Mouse (Mus musculus) c-Kit-positive CD71-negative TER-119-negative erythroid progenitor cells, embryonic 14.5 days (primary cell): Measurements from ENCODE around the gene Uqcr10.
"Not testable (repeated sequence)": the region's sequence is repeated elsewhere in the genome, so short reads cannot be mapped to it uniquely, and the experiment has no call there.

Source experiments
- DNase-seq: peaks from one replicate; pipeline ENCODE4 v3.0.0-alpha.2; 2013; ENCODE audit warnings: low read depth

The Uqcr10 gene

GRCm38 (mm10) chr11:4715596-4715995 is 11.5 kb upstream of the Uqcr10 start:
- no peak for DNase-seq

- no peak for DNase-seq
These were observed 10.6 kb upstream of the Uqcr10 start for GRCm38 (mm10) chr11:4714727-4715126.

GRCm38 (mm10) chr11:4712822-4713221 is 8.7 kb upstream of the Uqcr10 start:
- DNase-seq = no peak

GRCm38 (mm10) chr11:4710188-4710587 is 6.0 kb upstream of the Uqcr10 start:
- not testable (repeated sequence) for DNase-seq

- DNase-seq = no peak
These were observed 1.0 kb upstream of the Uqcr10 start for GRCm38 (mm10) chr11:4705178-4705577.

- DNase-seq = peak; percentile 13
These were observed 462 bp downstream of the Uqcr10 start for GRCm38 (mm10) chr11:4703688-4704071.

- DNase-seq = no peak
These were observed 3.4 kb downstream of the Uqcr10 start for GRCm38 (mm10) chr11:4700726-4701125.

- no peak for DNase-seq
These were observed 6.8 kb downstream of the Uqcr10 start for GRCm38 (mm10) chr11:4697043-4697983.

- no peak for DNase-seq
These were observed 12.0 kb downstream of the Uqcr10 start for GRCm38 (mm10) chr11:4692162-4692561.

GRCm38 (mm10) chr11:4691213-4691612 is 12.9 kb downstream of the Uqcr10 start:
- DNase-seq = no peak

GRCm38 (mm10) chr11:4690353-4690752 is 13.8 kb downstream of the Uqcr10 start:
- no peak for DNase-seq

- DNase-seq = no peak
These were observed 15.3 kb downstream of the Uqcr10 start for GRCm38 (mm10) chr11:4688632-4689380.

GRCm38 (mm10) chr11:4687874-4688273 is 16.3 kb downstream of the Uqcr10 start:
- no peak for DNase-seq

GRCm38 (mm10) chr11:4687027-4687426 is 17.1 kb downstream of the Uqcr10 start:
- no peak for DNase-seq

GRCm38 (mm10) chr11:4685510-4685909 is 18.6 kb downstream of the Uqcr10 start:
- DNase-seq = no peak

GRCm38 (mm10) chr11:4685071-4685470 is 19.1 kb downstream of the Uqcr10 start:
- no peak for DNase-seq

GRCm38 (mm10) chr11:4684186-4684585 is 20.0 kb downstream of the Uqcr10 start:
- DNase-seq = no peak

GRCm38 (mm10) chr11:4683516-4683915 is 20.6 kb downstream of the Uqcr10 start:
- no peak for DNase-seq

GRCm38 (mm10) chr11:4680126-4680525 is 24.0 kb downstream of the Uqcr10 start:
- no peak for DNase-seq

GRCm38 (mm10) chr11:4679441-4679832 is 24.7 kb downstream of the Uqcr10 start:
- no peak for DNase-seq

GRCm38 (mm10) chr11:4678700-4679440 is 25.3 kb downstream of the Uqcr10 start:
- DNase-seq = no peak

- peak; percentile 28 for DNase-seq
These were observed 26.8 kb downstream of the Uqcr10 start for GRCm38 (mm10) chr11:4677250-4677872.
